Mouse (Mus musculus) intestine, embryonic 16.5 days (tissue): ENCODE results near the gene Snap23. TPM values are rescaled to one million over a fixed set of nuclear protein-coding genes. Genes with fewer than 3 reads are reported as not detected.
"Not testable (repeated sequence)": the region's sequence is repeated elsewhere in the genome, so short reads cannot be mapped to it uniquely, and the experiment has no call there.

Source experiments
- ATAC-seq: fragments of 200-750 bp; cut with Nextera tagmentation; 2 replicates; pipeline ENCODE4 v1.8.0; 2017; ENCODE audit warnings: moderate TSS enrichment, moderate library complexity
- H3K27ac ChIP-seq: fragments of 300-500 bp; sonication (generic); 2 replicates; pipeline ENCODE4 v1.5.1; 2014; ENCODE audit warnings: mild to moderate bottlenecking, low read length
- H3K27me3 ChIP-seq: fragments of 300-500 bp; sonication (generic); replicated peaks from 2 replicates; pipeline ENCODE4 v1.6.1; 2014; ENCODE audit warnings: low read length, control low read depth, mixed read lengths; ENCODE audit not compliant: control insufficient read depth, insufficient read depth
- H3K36me3 ChIP-seq: fragments of 300-500 bp; sonication (generic); 2 replicates; pipeline ENCODE4 v1.6.1; 2014; ENCODE audit warnings: low read length, control low read depth; ENCODE audit not compliant: control insufficient read depth, insufficient read depth
- H3K4me1 ChIP-seq: fragments of 300-500 bp; sonication (generic); 2 replicates; pipeline ENCODE4 v1.6.1; 2014; ENCODE audit warnings: low read length, control low read depth, mixed read lengths; ENCODE audit not compliant: control insufficient read depth, insufficient read depth
- H3K4me2 ChIP-seq: fragments of 300-500 bp; sonication (generic); 2 replicates; pipeline ENCODE4 v1.6.1; 2014; ENCODE audit warnings: low read depth, low read length, control low read depth
- H3K4me3 ChIP-seq: fragments of 300-500 bp; sonication (generic); 2 replicates; pipeline ENCODE4 v1.5.1; 2014; ENCODE audit warnings: mild to moderate bottlenecking, low read length
- H3K9ac ChIP-seq: fragments of 300-500 bp; sonication (generic); 2 replicates; pipeline ENCODE4 v1.6.1; 2014; ENCODE audit warnings: low read depth, low read length
- H3K9me3 ChIP-seq: fragments of 300-500 bp; sonication (generic); 2 replicates; pipeline ENCODE4 v1.6.1; 2016; ENCODE audit warnings: low read length, control low read depth; ENCODE audit not compliant: control insufficient read depth
- WGBS: fragments of 180-500 bp; shearing (Covaris S2); extraction: QIAGEN DNeasy Blood & Tissue Kit; methylation state at CpG from one replicate; pipeline ENCODE4 v1.1.7; 2014; 5-methylcytosine and 5-hydroxymethylcytosine counted together
- polyA plus RNA-seq: library from polyadenylated mRNA; unstranded; fragments of >200 nt; fragmentation: Nextera tagmentation; extraction: Ambion mirVana; gene quantifications from 2 replicates; pipeline ENCODE4 v1.2.1, GENCODE M21; 2015

Snap23 gene
- polyA plus RNA-seq, 1 experiment from 2014 or later = 55.8 TPM

DNA sequence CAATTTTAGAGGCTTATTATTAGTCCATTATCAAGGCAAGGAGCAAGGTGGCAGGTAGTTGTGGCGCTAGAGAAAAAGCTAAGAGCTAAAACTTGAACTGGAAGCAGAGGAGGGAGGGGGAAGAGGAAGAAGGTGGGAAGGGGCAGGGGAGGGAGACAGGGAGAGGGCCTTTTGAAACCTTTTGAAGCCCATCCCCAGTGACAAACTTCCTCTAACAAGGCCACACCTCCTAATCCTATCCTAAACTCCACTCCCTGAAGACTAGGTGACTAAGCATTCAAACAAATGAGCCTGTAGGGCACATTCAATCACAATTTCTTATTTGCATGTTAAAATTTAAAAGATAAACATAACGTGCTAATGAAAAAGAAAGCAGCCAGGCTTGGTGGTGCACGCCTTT lies 8.7 kb upstream of the Snap23 start:
- WGBS = 77% methylated on average over 3 of the region's 3 CpGs
- H3K27ac ChIP-seq = no peak overlapping the region
- no peak overlapping the region for H3K9ac ChIP-seq
- no peaks in the 10 kb centered on the region for H3K27me3 ChIP-seq
- H3K4me3 ChIP-seq = no peak overlapping the region
- H3K36me3 ChIP-seq = 0 out of 2 replicates have a peak, but pooled peaks cover 5% of the 10 kb centered on the region
- H3K4me1 ChIP-seq = peaks cover 8% of the 10 kb centered on the region; the same call in 1 of the 2 replicates
- H3K4me2 ChIP-seq = no peak overlapping the region
- no peak for ATAC-seq
- no peaks in the 10 kb centered on the region for H3K9me3 ChIP-seq

DNA sequence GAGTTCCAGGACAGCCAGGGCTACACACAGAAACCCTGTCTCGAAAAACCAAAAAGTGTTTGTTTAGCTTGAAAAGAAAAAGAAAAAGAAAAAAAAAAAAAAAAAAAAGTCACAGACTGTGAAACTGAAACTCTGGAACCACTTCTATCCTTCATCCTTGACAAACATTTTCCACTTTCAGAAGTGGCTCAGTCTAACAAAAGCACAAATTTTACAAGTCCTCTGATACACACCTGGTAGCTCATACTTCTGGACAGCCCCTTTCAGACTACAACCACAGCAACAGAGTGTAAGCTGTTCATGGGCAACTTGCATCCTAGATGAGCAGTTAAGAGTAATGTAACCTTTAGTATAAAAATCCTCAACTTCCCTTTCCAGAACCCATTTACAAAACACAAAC lies 5.9 kb upstream of the Snap23 start:
- no peaks in the 10 kb centered on the region for H3K36me3 ChIP-seq
- H3K4me1 ChIP-seq = peaks cover 8% of the 10 kb centered on the region; the same call in 1 of the 2 replicates
- no peak overlapping the region for H3K27ac ChIP-seq
- H3K4me3 ChIP-seq = no peak overlapping the region
- H3K9me3 ChIP-seq = no peaks in the 10 kb centered on the region
- H3K4me2 ChIP-seq = no peak overlapping the region
- no peak for ATAC-seq
- H3K27me3 ChIP-seq = no peaks in the 10 kb centered on the region
- 78% methylated on average over 1 of the region's 1 CpGs for WGBS
- no peak overlapping the region for H3K9ac ChIP-seq

DNA sequence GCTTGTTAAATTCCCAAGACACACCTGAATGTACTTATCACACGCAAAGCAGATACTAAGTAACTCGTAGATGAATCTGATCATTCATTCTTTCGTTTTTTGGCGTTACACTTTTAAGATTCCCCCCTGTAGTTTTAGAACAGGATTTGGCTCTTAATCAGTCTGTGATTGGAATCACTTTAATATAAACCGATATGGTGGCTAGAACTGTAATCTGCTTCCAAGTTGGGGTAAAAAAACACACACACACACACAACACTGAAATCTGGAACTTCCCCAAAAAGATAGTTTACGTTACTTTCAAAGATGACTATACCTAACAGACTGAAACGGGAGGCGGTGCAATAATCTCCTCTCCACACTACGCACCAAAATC lies 4.6 kb upstream of the Snap23 start:
- H3K36me3 ChIP-seq = no peaks in the 10 kb centered on the region
- peak overlapping the region; percentile 72 for H3K4me2 ChIP-seq
- WGBS = 20% methylated on average over 9 of the region's 9 CpGs
- peak overlapping the region; percentile 68; the same call in 1 of the 2 replicates for H3K27ac ChIP-seq
- peak overlapping the region; percentile 97 for H3K9ac ChIP-seq
- no peak for ATAC-seq
- no peaks in the 10 kb centered on the region for H3K9me3 ChIP-seq
- H3K4me1 ChIP-seq = peaks cover 8% of the 10 kb centered on the region; the same call in 1 of the 2 replicates
- H3K27me3 ChIP-seq = no peaks in the 10 kb centered on the region
- H3K4me3 ChIP-seq = peak overlapping the region; percentile 93

DNA sequence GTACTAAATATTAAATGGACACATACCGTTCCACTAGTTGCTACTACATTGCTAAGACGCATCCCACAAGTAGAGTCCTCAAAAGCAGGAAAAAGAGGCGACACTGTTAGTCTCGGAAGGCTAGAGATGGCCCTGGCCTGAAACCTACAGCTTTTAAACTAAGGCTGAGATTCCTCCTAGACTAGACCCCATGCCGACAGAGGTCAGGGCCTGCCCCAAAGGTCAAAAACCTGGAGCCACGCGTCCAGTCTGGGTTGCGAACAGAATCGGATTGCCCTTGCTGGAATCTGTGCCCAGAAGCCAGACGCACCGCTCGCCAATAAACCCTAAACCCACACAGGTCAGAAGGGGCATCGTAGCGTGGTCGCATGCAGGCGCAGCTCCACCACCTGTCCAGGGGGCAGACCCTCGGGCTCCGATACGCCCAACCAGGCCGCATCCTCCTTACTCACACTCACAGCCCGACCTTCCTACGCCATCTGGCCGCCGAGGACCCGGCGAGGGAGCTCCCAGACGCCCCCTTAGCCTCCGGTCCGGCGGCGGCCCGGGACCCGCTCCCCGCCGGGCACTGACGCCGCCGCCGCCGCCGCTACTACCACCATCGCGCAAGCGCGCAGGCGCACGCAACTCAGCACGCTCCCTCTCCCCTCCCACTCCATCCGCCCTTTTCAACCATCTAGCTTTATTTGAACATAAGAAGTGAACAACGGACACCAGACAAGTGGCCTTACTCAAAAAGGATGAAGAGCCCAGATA lies 4.1 kb upstream of the Snap23 start, which contains the start of gene Zfp106:
Gene Zfp106, minus strand, starts transcription at position 609 of the 756 bp plus-strand sequence.
- under 1% methylated on average over 49 of the region's 50 CpGs for whole genome bisulfite sequencing
- Histone ChIP-seq H3K36me3 (no peaks in the 10 kb centered on the region), H3K4me2 (peak within 1 kb of the TSS; percentile 72), H3K27me3 (no peaks in the 10 kb centered on the region), H3K4me1 (peaks cover 8% of the 10 kb centered on the region; the same call in 1 of the 2 replicates), H3K27ac (peak within 1 kb of the TSS; percentile 68), H3K9ac (peak within 1 kb of the TSS; percentile 97), H3K4me3 (peak within 1 kb of the TSS; percentile 93), H3K9me3 (no peaks in the 10 kb centered on the region)
- ATAC-seq = peak; percentile 80

DNA sequence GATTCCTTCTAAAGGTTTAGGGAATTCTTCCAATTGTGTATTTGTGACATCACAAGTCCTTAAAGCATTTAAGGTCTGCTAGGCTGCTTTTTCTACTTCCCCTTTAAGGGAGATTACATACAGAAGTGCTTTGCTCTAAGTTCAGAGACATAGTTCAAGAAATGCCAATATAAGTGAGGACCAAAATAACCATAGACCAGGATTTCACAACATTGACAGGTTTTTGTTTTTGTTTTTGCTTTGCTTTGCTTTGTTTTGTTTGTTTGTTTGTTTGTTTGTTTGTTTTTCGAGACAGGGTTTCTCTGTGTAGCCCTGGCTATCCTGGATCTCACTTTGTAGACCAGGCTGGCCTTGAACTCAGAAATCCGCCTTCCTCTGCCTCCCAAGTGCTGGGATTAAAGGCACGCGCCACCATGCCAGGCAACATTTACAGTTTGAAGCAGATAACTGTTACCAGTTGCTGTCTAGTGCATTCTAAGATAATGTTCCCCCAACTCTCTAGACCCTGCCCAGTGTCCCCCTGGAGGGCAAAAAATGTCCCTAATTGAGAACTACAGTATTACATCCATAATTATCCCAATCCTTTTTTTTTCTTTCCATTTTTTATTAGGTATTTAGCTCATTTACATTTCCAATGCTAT lies 2.8 kb upstream of the Snap23 start:
- ATAC-seq, H3K9ac ChIP-seq, H3K27me3 ChIP-seq, H3K4me2 ChIP-seq, H3K4me3 ChIP-seq, H3K9me3 ChIP-seq, H3K27ac ChIP-seq, H3K36me3 ChIP-seq: not testable (repeated sequence)
- H3K4me1 ChIP-seq = peaks cover 11% of the 10 kb centered on the region
- WGBS = 85% methylated on average over 4 of the region's 4 CpGs

DNA sequence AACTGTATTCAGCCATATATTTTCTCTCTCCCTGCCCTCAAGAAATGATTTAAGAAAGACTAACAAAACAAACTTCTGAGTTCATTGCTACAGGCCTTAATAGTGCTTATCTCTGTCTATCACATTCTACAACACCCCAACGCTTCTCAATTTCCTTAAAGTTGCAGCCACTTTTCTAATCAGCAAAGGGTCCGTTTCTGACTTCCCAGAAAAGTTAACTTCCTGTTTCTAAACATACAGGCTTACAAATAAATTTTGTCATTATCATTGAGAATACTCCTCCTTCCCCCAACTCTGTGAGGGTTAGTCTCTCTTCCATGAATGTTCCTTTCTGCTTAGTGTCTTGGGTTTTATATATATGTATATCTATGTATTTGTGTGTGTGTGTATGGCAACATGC lies 2.1 kb upstream of the Snap23 start:
- H3K4me3 ChIP-seq = no peak overlapping the region
- H3K9ac ChIP-seq = no peak overlapping the region
- H3K36me3 ChIP-seq = no peaks in the 10 kb centered on the region
- H3K27ac ChIP-seq = no peak overlapping the region
- peaks cover 11% of the 10 kb centered on the region for H3K4me1 ChIP-seq
- no peaks in the 10 kb centered on the region for H3K27me3 ChIP-seq
- no peak overlapping the region for H3K4me2 ChIP-seq
- no peaks in the 10 kb centered on the region for H3K9me3 ChIP-seq
- ATAC-seq = no peak
- 79% methylated on average over 2 of the region's 2 CpGs for WGBS

DNA sequence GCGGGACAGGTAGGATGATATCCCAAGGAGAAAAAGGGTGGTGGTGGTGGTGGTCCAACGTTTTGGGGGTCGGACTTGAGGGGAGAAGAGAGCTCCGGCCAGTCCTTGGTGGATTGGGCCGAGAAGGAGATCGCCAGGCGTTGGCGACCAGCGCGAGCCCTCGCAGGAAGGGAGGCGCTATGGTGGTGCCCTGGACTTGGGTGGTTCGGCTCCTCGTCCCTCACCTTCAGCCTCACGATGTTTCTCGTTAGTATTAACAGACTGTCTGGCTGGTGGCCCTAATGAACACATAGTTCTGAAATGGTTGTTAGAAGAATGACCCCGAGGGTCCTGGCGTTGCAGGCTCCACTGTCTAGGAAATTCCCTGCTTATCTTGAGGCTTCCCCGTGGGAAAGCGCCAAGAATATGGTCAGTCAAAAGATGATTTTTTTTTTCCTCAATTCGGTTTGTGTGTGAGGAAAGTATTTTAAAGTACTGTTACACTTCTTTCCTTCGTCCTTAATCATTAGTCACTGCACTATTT lies 388 bp downstream of the Snap23 start:
- peak overlapping the region; percentile 78 for H3K9ac ChIP-seq
- H3K36me3 ChIP-seq = 0 out of 2 replicates have a peak, but pooled peaks cover 3% of the 10 kb centered on the region
- WGBS = under 1% methylated on average over 22 of the region's 22 CpGs
- H3K9me3 ChIP-seq = no peaks in the 10 kb centered on the region
- peak overlapping the region; percentile 70 for H3K4me3 ChIP-seq
- peak; percentile 74 for ATAC-seq
- peaks cover 3% of the 10 kb centered on the region; the same call in 1 of the 2 replicates for H3K4me1 ChIP-seq
- no peaks in the 10 kb centered on the region for H3K27me3 ChIP-seq
- H3K4me2 ChIP-seq = peak overlapping the region; percentile 52
- peak overlapping the region; percentile 84 for H3K27ac ChIP-seq

DNA sequence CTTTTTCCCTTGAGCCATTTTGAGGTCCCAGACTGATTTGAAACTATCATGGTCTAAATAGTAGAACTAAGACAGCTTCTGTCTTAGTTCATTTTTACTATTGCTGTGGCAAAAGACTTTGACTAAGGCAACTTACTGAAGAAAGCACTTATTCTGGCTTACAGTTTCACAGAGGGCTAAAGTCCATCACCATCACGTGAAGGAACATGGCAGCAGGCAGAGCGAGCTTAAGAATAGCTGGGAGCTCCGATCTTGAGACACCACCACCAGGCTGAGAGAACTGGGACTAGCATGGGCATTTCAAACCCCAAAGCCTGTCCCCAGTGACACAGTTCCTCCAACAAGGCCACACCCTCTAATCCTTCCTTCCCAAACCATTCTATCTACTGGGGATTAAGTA lies 3.6 kb downstream of the Snap23 start:
- no peak overlapping the region for H3K27ac ChIP-seq
- H3K9me3 ChIP-seq = no peaks in the 10 kb centered on the region
- WGBS = 90% methylated on average over 3 of the region's 3 CpGs
- no peaks in the 10 kb centered on the region for H3K27me3 ChIP-seq
- no peak overlapping the region for H3K4me3 ChIP-seq
- ATAC-seq = no peak
- H3K4me2 ChIP-seq = no peak overlapping the region
- 0 out of 2 replicates have a peak, but pooled peaks cover 3% of the 10 kb centered on the region for H3K36me3 ChIP-seq
- H3K4me1 ChIP-seq = peaks cover 3% of the 10 kb centered on the region; the same call in 1 of the 2 replicates
- H3K9ac ChIP-seq = no peak overlapping the region

DNA sequence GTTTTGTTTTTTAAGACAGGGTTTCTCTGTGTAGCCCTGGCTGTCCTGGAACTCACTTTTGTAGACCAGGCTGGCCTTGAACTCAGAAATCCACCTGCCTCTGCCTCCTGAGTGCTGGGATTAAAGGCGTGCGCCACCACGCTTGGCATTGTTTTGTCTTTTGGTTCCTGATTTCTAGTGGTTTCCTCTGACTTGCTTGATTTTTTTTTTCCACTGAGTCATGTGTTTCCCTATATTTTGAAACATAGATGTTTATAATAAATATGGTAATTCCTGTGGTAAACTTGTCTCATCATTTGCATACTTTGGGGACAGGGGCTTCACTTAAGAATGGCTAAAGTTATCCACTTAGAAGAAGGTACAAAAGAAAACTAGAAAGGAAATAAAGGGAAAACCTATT lies 4.7 kb downstream of the Snap23 start:
- not testable (repeated sequence) for H3K27ac ChIP-seq, H3K4me1 ChIP-seq, H3K9ac ChIP-seq, H3K4me2 ChIP-seq, H3K4me3 ChIP-seq, ATAC-seq, H3K9me3 ChIP-seq, H3K27me3 ChIP-seq, H3K36me3 ChIP-seq
- 97% methylated on average over 3 of the region's 3 CpGs for WGBS
